Mouse (Mus musculus) myocyte (in vitro differentiated cells): ENCODE results near the gene Auh.

Experiments used
- POLR2A ChIP-seq: IDR thresholded peaks from one replicate; pipeline ENCODE4 v1.6.1; 2011; ENCODE audit warnings: low read depth, mild to moderate bottlenecking, control low read depth, moderate library complexity; ENCODE audit not compliant: insufficient read length
- TCF12 ChIP-seq: IDR thresholded peaks from one replicate; pipeline ENCODE4 v1.6.1; 2011; ENCODE audit warnings: mild to moderate bottlenecking, control low read depth; ENCODE audit not compliant: poor library complexity, insufficient read depth, severe bottlenecking

DNA sequence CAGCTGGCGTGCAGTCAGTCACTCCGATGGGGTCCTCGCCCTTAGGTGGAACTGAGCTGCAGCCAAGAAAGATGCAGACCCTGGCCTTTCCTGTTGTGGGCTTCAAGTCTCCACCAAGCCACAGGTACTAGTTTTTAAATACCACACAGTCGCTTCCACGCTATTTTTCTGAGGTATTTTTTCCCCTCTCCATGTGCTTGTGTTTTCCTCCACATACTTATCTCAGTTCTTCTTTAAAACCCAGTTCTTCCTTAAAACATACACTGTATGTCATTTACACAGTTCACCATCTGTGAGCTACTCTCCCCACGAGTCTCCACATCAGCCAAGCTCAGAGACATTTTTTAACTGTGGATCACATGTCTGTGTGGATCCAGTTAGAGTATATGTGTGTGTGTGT lies 41.4 kb upstream of the Auh start:
- no peak for TF ChIP-seq TCF12
- no peak for TF ChIP-seq POLR2A
